Mouse (Mus musculus): ENCODE measurements at regions not wholly inside any gene's neighbourhood (a gene's known extent, or its start where the extent isn't known, plus 50 kb on each side); places are given as distances from the start of the nearest gene placed in this dataset.

- ATAC-seq (ENCODE audit: insufficient read depth) (no peak), DNase-seq (ENCODE audit: low read depth in 3 of 3, low spot score in 3 of 3) (no peak)
- Histone ChIP-seq H3K4me2 (ENCODE audit: low read depth) (no peak overlapping the region), H3K9ac (replicated peaks) (no peak overlapping the region), H3K27me3 (ENCODE audit: control insufficient read depth, insufficient read depth, low read length) (no peaks in the 10 kb centered on the region), H3K4me3 (ENCODE audit: insufficient read depth in 1 of 2, low read depth in 2 of 2, low read length in 2 of 2) (no peak overlapping the region), H3K4me1 (replicated peaks; ENCODE audit: control insufficient read depth in 2 of 2, insufficient read depth in 2 of 2, low read length in 1 of 2) (0 out of 4 replicates have a peak, but pooled peaks cover 0 to 3% of the 10 kb centered on the region in 2 experiments), H3K36me3 (replicated peaks; ENCODE audit: control insufficient read depth, insufficient read depth, low read depth) (no peaks in the 10 kb centered on the region), H3K9me3 (ENCODE audit: control insufficient read depth, low read length) (no peaks in the 10 kb centered on the region), H3K27ac (no peak overlapping the region)
- WGBS (ENCODE audit: insufficient replicate concordance) = 63% methylated on average over 6 of the region's 6 CpGs
- TF ChIP-seq CTCF (IDR thresholded peaks at IDR 0.05; ENCODE audit: low read depth) (no peak), EP300 (IDR thresholded peaks at IDR 0.05; ENCODE audit: low read depth) (no peak)
Measured at GRCm38 (mm10) chr3:52529136-52529535, 261.0 kb downstream of the Foxo1 start.

DNA sequence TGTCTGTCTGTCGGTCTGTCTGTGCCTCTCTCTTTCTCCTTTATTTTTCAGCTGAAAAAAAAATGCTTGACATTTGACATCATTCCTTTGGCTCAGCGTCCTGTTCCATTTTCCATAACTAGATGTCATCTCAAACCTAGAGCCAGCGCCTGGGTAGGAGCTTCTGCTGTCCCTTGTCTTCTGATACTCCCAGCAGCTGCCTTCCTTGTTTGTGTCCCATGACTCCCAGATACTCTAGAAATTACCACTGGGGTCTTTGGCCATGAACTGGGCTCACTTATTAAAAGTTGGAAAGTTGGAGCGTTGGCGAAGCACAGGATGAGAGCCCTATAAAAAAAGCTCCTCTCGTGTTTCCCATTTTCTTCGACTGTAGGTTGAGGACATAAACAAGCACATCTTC, 260.4 kb downstream of the Foxo1 start:
- H3K4me2 ChIP-seq (ENCODE audit: low read depth) = no peak overlapping the region
- no peak overlapping the region for H3K4me3 ChIP-seq (ENCODE audit: insufficient read depth in 1 of 2, low read depth in 2 of 2, low read length in 2 of 2)
- H3K36me3 ChIP-seq (replicated peaks; ENCODE audit: control insufficient read depth, insufficient read depth, low read depth) = no peaks in the 10 kb centered on the region
- H3K27me3 ChIP-seq (ENCODE audit: control insufficient read depth, insufficient read depth, low read length) = no peaks in the 10 kb centered on the region
- 0 out of 4 replicates have a peak, but pooled peaks cover 0 to 3% of the 10 kb centered on the region in 2 experiments for H3K4me1 ChIP-seq (replicated peaks; ENCODE audit: control insufficient read depth in 2 of 2, insufficient read depth in 2 of 2, low read length in 1 of 2)
- no peak for ATAC-seq (ENCODE audit: insufficient read depth)
- 68% methylated on average over 7 of the region's 7 CpGs for WGBS (ENCODE audit: insufficient replicate concordance)
- DNase-seq (ENCODE audit: low read depth in 3 of 3, low spot score in 3 of 3) = no peak
- no peak for TF ChIP-seq EP300 (IDR thresholded peaks at IDR 0.05; ENCODE audit: low read depth)
- TF ChIP-seq CTCF (IDR thresholded peaks at IDR 0.05; ENCODE audit: low read depth) = no peak
- no peak overlapping the region for H3K9ac ChIP-seq (replicated peaks)
- H3K27ac ChIP-seq = no peak overlapping the region
- no peaks in the 10 kb centered on the region for H3K9me3 ChIP-seq (ENCODE audit: control insufficient read depth, low read length)

- no peaks in the 10 kb centered on the region for H3K36me3 ChIP-seq (replicated peaks; ENCODE audit: control insufficient read depth, insufficient read depth, low read depth)
- H3K4me1 ChIP-seq (replicated peaks; ENCODE audit: control insufficient read depth in 2 of 2, insufficient read depth in 2 of 2, low read length in 1 of 2) = 0 out of 4 replicates have a peak, but pooled peaks cover 0 to 3% of the 10 kb centered on the region in 2 experiments
- no peak overlapping the region for H3K9ac ChIP-seq (replicated peaks)
- TF ChIP-seq EP300 (IDR thresholded peaks at IDR 0.05; ENCODE audit: low read depth) (no peak), CTCF (IDR thresholded peaks at IDR 0.05; ENCODE audit: low read depth) (no peak)
- no peak overlapping the region for H3K4me2 ChIP-seq (ENCODE audit: low read depth)
- no peak overlapping the region for H3K27ac ChIP-seq
- no peak for ATAC-seq (ENCODE audit: insufficient read depth)
- H3K4me3 ChIP-seq (ENCODE audit: insufficient read depth in 1 of 2, low read depth in 2 of 2, low read length in 2 of 2) = no peak overlapping the region
- WGBS (ENCODE audit: insufficient replicate concordance) = 37% methylated on average over 3 of the region's 3 CpGs
- no peak for DNase-seq (ENCODE audit: low read depth in 3 of 3, low spot score in 3 of 3)
- no peaks in the 10 kb centered on the region for H3K9me3 ChIP-seq (ENCODE audit: control insufficient read depth, low read length)
- no peaks in the 10 kb centered on the region for H3K27me3 ChIP-seq (ENCODE audit: control insufficient read depth, insufficient read depth, low read length)
Measured at GRCm38 (mm10) chr3:52527781-52528180, 259.6 kb downstream of the Foxo1 start.

GRCm38 (mm10) chr3:52527010-52527754, 259.0 kb downstream of the Foxo1 start:
- 53% methylated on average over 14 of the region's 14 CpGs for WGBS (ENCODE audit: insufficient replicate concordance)

DNA sequence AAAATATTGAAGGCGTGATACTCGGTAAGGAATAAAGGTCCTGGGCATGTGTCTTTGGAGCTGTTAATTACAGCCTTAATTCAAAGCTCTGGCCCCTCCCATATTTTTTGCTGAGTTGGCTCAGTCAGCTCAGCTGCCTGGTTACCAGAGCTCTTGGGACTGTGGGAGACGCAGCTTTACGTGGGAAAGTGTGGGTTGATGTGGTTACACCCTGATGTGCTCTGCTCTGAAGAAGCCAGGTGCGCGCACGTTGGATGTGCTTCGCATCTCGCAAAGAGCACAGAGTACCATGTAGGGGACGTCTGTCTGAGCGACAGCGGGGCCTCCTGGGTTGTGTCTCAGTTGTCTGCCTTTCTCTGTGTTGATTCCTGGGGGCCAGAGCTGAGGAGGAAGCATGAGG, 254.8 kb downstream of the Foxo1 start:
- ATAC-seq (ENCODE audit: insufficient read depth) (no peak), DNase-seq (ENCODE audit: low read depth in 3 of 3, low spot score in 3 of 3) (no peak)
- TF ChIP-seq EP300 (IDR thresholded peaks at IDR 0.05; ENCODE audit: low read depth) (no peak), CTCF (IDR thresholded peaks at IDR 0.05; ENCODE audit: low read depth) (no peak)
- Histone ChIP-seq H3K4me1 (replicated peaks; ENCODE audit: control insufficient read depth in 2 of 2, insufficient read depth in 2 of 2, low read length in 1 of 2) (0 out of 4 replicates have a peak, but pooled peaks cover 0 to 3% of the 10 kb centered on the region in 2 experiments), H3K36me3 (replicated peaks; ENCODE audit: control insufficient read depth, insufficient read depth, low read depth) (no peaks in the 10 kb centered on the region), H3K9ac (replicated peaks) (no peak overlapping the region), H3K9me3 (ENCODE audit: control insufficient read depth, low read length) (no peaks in the 10 kb centered on the region), H3K4me3 (ENCODE audit: insufficient read depth in 1 of 2, low read depth in 2 of 2, low read length in 2 of 2) (no peak overlapping the region), H3K27ac (no peak overlapping the region), H3K27me3 (ENCODE audit: control insufficient read depth, insufficient read depth, low read length) (no peaks in the 10 kb centered on the region), H3K4me2 (ENCODE audit: low read depth) (no peak overlapping the region)
- 71% methylated on average over 12 of the region's 12 CpGs for WGBS (ENCODE audit: insufficient replicate concordance)

More at GRCm38 (mm10) chr3:52527010-52527754, 259.0 kb downstream of the Foxo1 start:
- no peaks in the 10 kb centered on the region for H3K36me3 ChIP-seq (replicated peaks; ENCODE audit: control insufficient read depth, insufficient read depth, low read depth)
- no peak overlapping the region for H3K27ac ChIP-seq
- ATAC-seq (ENCODE audit: insufficient read depth) (no peak), DNase-seq (ENCODE audit: low read depth in 3 of 3, low spot score in 3 of 3) (no peak)
- no peak overlapping the region for H3K4me3 ChIP-seq (ENCODE audit: insufficient read depth in 1 of 2, low read depth in 2 of 2, low read length in 2 of 2)
- H3K27me3 ChIP-seq (ENCODE audit: control insufficient read depth, insufficient read depth, low read length) = no peaks in the 10 kb centered on the region
- TF ChIP-seq CTCF (IDR thresholded peaks at IDR 0.05; ENCODE audit: low read depth) = no peak
- TF ChIP-seq EP300 (IDR thresholded peaks at IDR 0.05; ENCODE audit: low read depth) = no peak
- 0 out of 4 replicates have a peak, but pooled peaks cover 0 to 3% of the 10 kb centered on the region in 2 experiments for H3K4me1 ChIP-seq (replicated peaks; ENCODE audit: control insufficient read depth in 2 of 2, insufficient read depth in 2 of 2, low read length in 1 of 2)
- H3K4me2 ChIP-seq (ENCODE audit: low read depth) = no peak overlapping the region
- no peak overlapping the region for H3K9ac ChIP-seq (replicated peaks)
- no peaks in the 10 kb centered on the region for H3K9me3 ChIP-seq (ENCODE audit: control insufficient read depth, low read length)
